ENCODE assay signal across 8 mouse cellular contexts in the genomic region with DNA sequence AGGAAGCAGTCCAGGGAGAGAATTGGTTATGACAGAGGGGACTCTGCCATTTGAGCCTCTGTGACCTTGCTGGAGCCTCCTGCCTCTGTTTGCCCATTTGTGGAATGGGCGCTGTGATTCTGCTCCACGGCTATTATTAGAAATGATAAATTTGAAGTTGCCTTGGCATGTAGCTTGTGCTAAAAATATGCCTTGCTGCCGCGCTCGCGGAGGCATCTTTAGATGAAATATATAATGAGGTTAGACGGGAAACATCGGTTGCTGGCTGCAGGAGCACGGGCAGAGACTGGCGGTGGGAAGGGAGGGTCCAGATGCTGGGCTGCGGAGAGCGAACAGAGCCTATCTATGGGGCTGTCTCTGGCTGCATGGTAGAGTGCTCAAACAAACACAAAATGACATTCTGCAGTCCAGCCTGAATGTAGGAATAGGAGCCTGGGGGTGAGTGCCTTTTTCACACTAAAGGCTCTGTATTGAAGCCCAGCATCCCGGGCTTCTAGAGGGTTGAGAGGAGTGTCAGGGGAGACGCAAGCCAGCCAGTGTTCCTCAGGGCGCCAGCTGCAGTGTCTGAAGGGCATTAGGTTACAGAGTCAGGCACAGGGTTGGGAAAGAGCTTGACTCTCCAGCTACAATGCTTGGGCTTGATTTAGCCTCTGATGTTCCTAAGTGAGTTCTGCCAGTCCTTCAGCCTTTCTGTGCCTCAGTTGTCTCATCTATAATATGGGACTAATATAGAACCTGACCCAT.
DNase-seq lines count a peak whose midpoint lies in the region; ATAC-seq and TF ChIP-seq lines count a peak whose summit lies in the region.
"Had no signal": no experiment of that assay in that cellular context is flagged by ENCODE, and none has a peak within 500 bp of the region (broad histone marks: within the 10 kb centered on the region; RNA-seq: fewer than 3 reads in every experiment).

No protein-coding gene starts in this region.

- peak overlapping the region; percentile 40; the same call in 1 of the 2 replicates for H3K27ac ChIP-seq in layer of hippocampus, adult 2 months
- H3K27ac ChIP-seq in midbrain, embryonic 12.5 days (replicated peaks): no peak overlapping the region

- H3K36me3 ChIP-seq in midbrain, embryonic 12.5 days: no peaks in the 10 kb centered on the region

- no peaks in the 10 kb centered on the region for H3K27me3 ChIP-seq in midbrain, embryonic 12.5 days

- H3K9me3 ChIP-seq in midbrain, embryonic 12.5 days: no peaks in the 10 kb centered on the region

- H3K4me1 ChIP-seq in midbrain, embryonic 12.5 days: peaks cover 30% of the 10 kb centered on the region

- no peak overlapping the region for H3K4me3 ChIP-seq in layer of hippocampus, adult 2 months
- no peak overlapping the region for H3K4me3 ChIP-seq in midbrain, embryonic 12.5 days

- no peak for TF ChIP-seq CTCF in layer of hippocampus, adult 2 months (conservative IDR thresholded peaks at IDR 0.05)

- WGBS in midbrain, embryonic 12.5 days: 79% methylated on average over 15 of the region's 15 CpGs

- H3K4me2 ChIP-seq in midbrain, embryonic 12.5 days (replicated peaks): no peak overlapping the region

- H3K9ac ChIP-seq in midbrain, embryonic 12.5 days (replicated peaks): no peak overlapping the region

- peak; percentile 47; the same call in 1 of the 2 replicates for ATAC-seq in midbrain, embryonic 12.5 days (ENCODE audit: low FRiP score, low read depth)

- no peak for DNase-seq in layer of hippocampus, adult 2 months (ENCODE audit: low spot score in 2 of 2)
- DNase-seq in layer of hippocampus, adult 18-20 months (ENCODE audit: low spot score in 2 of 2): no peak
- peak; percentile 73 for DNase-seq in brain, adult 2 months (ENCODE audit: low read depth, low spot score)
- peak; percentile 35 to 66 for DNase-seq in frontal cortex, postnatal 36 days (ENCODE audit: low spot score in 2 of 2)
- no peak for DNase-seq in ovary, postnatal 10 days (ENCODE audit: low spot score)
- DNase-seq in kidney, postnatal 4 days: no peak
- DNase-seq: cerebellum, adult 11-12 months had no signal

Comparison
In these comparisons a context has a peak if more than half of its experiments do, and no peak if none do; other contexts are left out.
1. DNase-seq: peak in brain, adult 2 months (single experiment) and frontal cortex, postnatal 36 days (2 of 2); none in layer of hippocampus, adult 2 months (0 of 2), layer of hippocampus, adult 18-20 months (0 of 2), ovary, postnatal 10 days (single experiment) and kidney, postnatal 4 days (0 of 2).